ENCODE assay signal across 8 mouse cellular contexts in genomic region chr12:40223082-40223619, GRCm38 (mm10). TPM values are rescaled to one million over a fixed set of nuclear protein-coding genes. Genes with fewer than 3 reads are reported as not detected.
DNase-seq lines count a peak whose midpoint lies in the region; ATAC-seq lines count a peak whose summit lies in the region.

No protein-coding gene starts in this region.

- H3K36me3 ChIP-seq in megakaryocyte, embryonic 14.5 days (replicated peaks; ENCODE audit: low read length) = peaks cover 22% of the 10 kb centered on the region

- H3K27me3 ChIP-seq in megakaryocyte, embryonic 14.5 days (replicated peaks) = no peaks in the 10 kb centered on the region

- ATAC-seq in common myeloid progenitor, adult 5-6 weeks (replicated peaks; ENCODE audit: low read depth, poor library complexity, severe bottlenecking) = peak; percentile 86

- DNase-seq in ZHBTc4 (ENCODE audit: low read depth, low spot score) = peak; percentile 99
- peak; percentile 98 to 99 for DNase-seq in gastrocnemius, adult 8-10 months (ENCODE audit: low spot score in 2 of 2)
- DNase-seq in hindlimb bud, embryonic 11.5 days (ENCODE audit: extremely low spot score, low read depth, low spot score) = peak; percentile 95
- DNase-seq in left cerebral cortex, adult 8-10 months (ENCODE audit: low spot score in 2 of 2) = peak; percentile 98 to 99
- DNase-seq in right cerebral cortex, postnatal 10 days (ENCODE audit: low spot score in 2 of 2) = peak; percentile 100
- peak; percentile 98 for DNase-seq in urinary bladder, postnatal 25 days (ENCODE audit: low spot score)

- peak overlapping the region; percentile 98 for H3K4me3 ChIP-seq in megakaryocyte, embryonic 14.5 days (replicated peaks)

- H3K4me1 ChIP-seq in megakaryocyte, embryonic 14.5 days = peaks cover 63% of the 10 kb centered on the region

- no peaks in the 10 kb centered on the region for H3K9me3 ChIP-seq in megakaryocyte, embryonic 14.5 days

RNA-seq across cellular contexts. Expression of gene Lsmem1, which starts 23.9 kb away (rescaled TPM):
- not detected in 2 replicates for total RNA-seq in common myeloid progenitor, adult 5-6 weeks (2017)
- 10 to 100 TPM; 64.2 to 78.9 (median 74.6) TPM for total RNA-seq in gastrocnemius, adult 8-10 months (2022)
- 1 to 10 TPM; 1.2 to 3.4 (median 1.7) TPM for total RNA-seq in left cerebral cortex, adult 8-10 months (2022)
- polyA plus RNA-seq in megakaryocyte, embryonic 14.5 days (2012; ENCODE audit: insufficient read depth, low replicate concordance) = 0.27 TPM in 1 of 2 replicates, not detected in the other

RNA-seq across cellular contexts. Expression of gene Ifrd1, which starts 25.2 kb away (rescaled TPM):
- 129 and 177 TPM in 2 replicates for total RNA-seq in common myeloid progenitor, adult 5-6 weeks (2017)
- total RNA-seq in gastrocnemius, adult 8-10 months (2022) = 100 to 1,000 TPM in 2 of 4 experiments, 10 to 100 TPM in 2; 93.1 to 126 (median 105) TPM
- 10 to 100 TPM; 73.2 to 98.4 (median 90.6) TPM for total RNA-seq in left cerebral cortex, adult 8-10 months (2022)
- 40.6 and 71.8 TPM in 2 replicates for polyA plus RNA-seq in megakaryocyte, embryonic 14.5 days (2012; ENCODE audit: insufficient read depth, low replicate concordance)

Comparison
In these comparisons a context has a peak if more than half of its experiments do, and no peak if none do; other contexts are left out.
1. Peak in every context shown above with its lines: DNase-seq, ATAC-seq and H3K4me3 ChIP-seq.
2. RNA of gene Lsmem1, which starts 23.9 kb away (total RNA-seq): 64.2 to 78.9 TPM in gastrocnemius, adult 8-10 months; 1.2 to 3.4 TPM in left cerebral cortex, adult 8-10 months and not detected in common myeloid progenitor, adult 5-6 weeks; every median in the first group is over 10 times any median in the second.